Mouse (Mus musculus) thymus, adult 2 months (tissue): ENCODE data around the gene Fndc3b.

Experiments
- CTCF ChIP-seq: fragments of 200-500 bp; IDR thresholded peaks from 2 replicates; pipeline ENCODE4 v1.5.1; 2012; ENCODE audit warnings: mild to moderate bottlenecking, control low read depth, low read length, moderate library complexity, borderline replicate concordance; ENCODE audit not compliant: control insufficient read depth, poor library complexity, insufficient read depth; ENCODE audit errors: extremely low read depth
- POLR2A ChIP-seq: fragments of 200-500 bp; IDR thresholded peaks from 2 replicates; pipeline ENCODE4 v1.6.1; 2012; ENCODE audit warnings: mild to moderate bottlenecking, low read length, control low read depth, moderate library complexity; ENCODE audit not compliant: control insufficient read depth, poor library complexity, insufficient read depth; ENCODE audit errors: extremely low read depth

GRCm38 (mm10) chr3:27650083-27650482, 61.0 kb downstream of the Fndc3b start:
- TF ChIP-seq CTCF (no peak), POLR2A (no peak)
